Mouse (Mus musculus): Measurements from ENCODE around the gene Fuca2.
"Not testable (repeated sequence)": the region's sequence is repeated elsewhere in the genome, so short reads cannot be mapped to it uniquely, and the experiment has no call there.

Gene Fuca2

GRCm38 (mm10) chr10:13499331-13499730 is at the start of gene Fuca2:
Gene Fuca2 (plus strand): TSS chr10:13499540.
- peak; percentile 37 for DNase-seq

- DNase-seq: no peak
These were observed 47.7 kb upstream of the Fuca2 start for GRCm38 (mm10) chr10:13451640-13452039.

GRCm38 (mm10) chr10:13453200-13453990 is 45.9 kb upstream of the Fuca2 start:
- no peak for DNase-seq

- DNase-seq: not testable (repeated sequence)
These were observed 35.0 kb upstream of the Fuca2 start for GRCm38 (mm10) chr10:13464295-13464694.

- no peak for DNase-seq
These were observed 32.4 kb upstream of the Fuca2 start for GRCm38 (mm10) chr10:13466925-13467324.

GRCm38 (mm10) chr10:13468025-13468529 is 31.3 kb upstream of the Fuca2 start:
- DNase-seq: not testable (repeated sequence)

- DNase-seq: no peak
These were observed 29.1 kb upstream of the Fuca2 start for GRCm38 (mm10) chr10:13470236-13470635.

- no peak for DNase-seq
These were observed 26.0 kb upstream of the Fuca2 start for GRCm38 (mm10) chr10:13473287-13473832.

- DNase-seq: peak; percentile 69
These were observed 25.3 kb upstream of the Fuca2 start, which contains the start of gene Phactr2 for GRCm38 (mm10) chr10:13473833-13474567. Gene Phactr2 (minus strand): TSS chr10:13474412.

- DNase-seq: peak; percentile 29
These were observed 24.8 kb upstream of the Fuca2 start for GRCm38 (mm10) chr10:13474568-13474955.

- DNase-seq: peak; percentile 58
These were observed 24.2 kb upstream of the Fuca2 start for GRCm38 (mm10) chr10:13475121-13475520.

GRCm38 (mm10) chr10:13479341-13479740 is 20.0 kb upstream of the Fuca2 start:
- no peak for DNase-seq

GRCm38 (mm10) chr10:13485958-13486357 is 13.4 kb upstream of the Fuca2 start:
- DNase-seq: no peak

GRCm38 (mm10) chr10:13489671-13490070 is 9.7 kb upstream of the Fuca2 start:
- no peak for DNase-seq

GRCm38 (mm10) chr10:13493978-13494686 is 5.2 kb upstream of the Fuca2 start:
- no peak for DNase-seq

GRCm38 (mm10) chr10:13496315-13496714 is 3.0 kb upstream of the Fuca2 start:
- DNase-seq: no peak

- no peak for DNase-seq
These were observed 1.1 kb downstream of the Fuca2 start for GRCm38 (mm10) chr10:13500473-13500872.

GRCm38 (mm10) chr10:13500938-13501496 is 1.7 kb downstream of the Fuca2 start:
- peak; percentile 89 for DNase-seq

GRCm38 (mm10) chr10:13501533-13501932 is 2.2 kb downstream of the Fuca2 start:
- DNase-seq: not testable (repeated sequence)

GRCm38 (mm10) chr10:13502371-13502770 is 3.0 kb downstream of the Fuca2 start:
- no peak for DNase-seq

- no peak for DNase-seq
These were observed 22.5 kb downstream of the Fuca2 start for GRCm38 (mm10) chr10:13521857-13522256.

- DNase-seq: no peak
These were observed 28.8 kb downstream of the Fuca2 start for GRCm38 (mm10) chr10:13528155-13528554.

All from thymus, postnatal 25 days (tissue).